Mouse (Mus musculus): ENCODE data around the gene Frmd4a. TPM values are rescaled to one million over a fixed set of nuclear protein-coding genes. Genes with fewer than 3 reads are reported as not detected.

The Frmd4a gene
- polyA plus RNA-seq, 1 experiment from 2014 or later, result 17.7 TPM

DNA sequence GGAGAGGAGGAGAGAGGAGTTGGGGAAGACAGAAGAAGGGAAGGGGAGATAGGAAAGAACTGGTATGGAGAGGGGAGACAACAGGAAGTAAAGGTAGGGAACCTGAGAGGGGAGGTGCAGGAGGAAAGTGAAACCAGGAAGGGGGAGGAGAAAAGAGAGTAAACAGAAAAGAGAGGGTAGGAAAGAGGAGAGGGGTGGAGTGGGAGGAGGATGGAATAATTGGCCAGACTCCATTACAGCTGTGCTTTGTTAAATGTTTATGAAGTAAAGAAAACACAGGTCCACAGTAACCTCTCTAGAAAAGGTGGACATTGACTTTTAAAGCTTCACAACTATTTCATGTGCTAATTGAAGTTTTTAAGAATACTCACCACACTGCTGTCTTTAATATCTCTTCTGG lies 139.0 kb downstream of the Frmd4a start:
- Histone ChIP-seq H3K27me3 (ENCODE audit: control insufficient read depth, insufficient read depth, low read length) (0 out of 2 replicates have a peak, but pooled peaks cover 6% of the 10 kb centered on the region), H3K4me2 (ENCODE audit: low read length) (no peak overlapping the region), H3K9me3 (ENCODE audit: control insufficient read depth, low read length) (no peaks in the 10 kb centered on the region), H3K36me3 (ENCODE audit: control insufficient read depth, insufficient read depth, low read length) (no peaks in the 10 kb centered on the region), H3K27ac (replicated peaks in 1 of 2; ENCODE audit: control insufficient read depth in 1 of 2, insufficient read depth in 1 of 2, low read depth in 2 of 2, low read length in 2 of 2) (no peak overlapping the region), H3K4me1 (ENCODE audit: control insufficient read depth in 2 of 2, insufficient read depth in 2 of 2, low read length in 2 of 2) (peaks cover 9 to 12% of the 10 kb centered on the region in 2 experiments; a peak in 3 of 4 replicates), H3K9ac (ENCODE audit: low read length) (no peak overlapping the region), H3K4me3 (ENCODE audit: control insufficient read depth in 1 of 2, insufficient read depth in 1 of 2, low read depth in 1 of 2, low read length in 2 of 2) (no peak overlapping the region)
- no peak for ATAC-seq (ENCODE audit: insufficient number of reproducible peaks, insufficient read depth, low FRiP score, low read depth)

DNA sequence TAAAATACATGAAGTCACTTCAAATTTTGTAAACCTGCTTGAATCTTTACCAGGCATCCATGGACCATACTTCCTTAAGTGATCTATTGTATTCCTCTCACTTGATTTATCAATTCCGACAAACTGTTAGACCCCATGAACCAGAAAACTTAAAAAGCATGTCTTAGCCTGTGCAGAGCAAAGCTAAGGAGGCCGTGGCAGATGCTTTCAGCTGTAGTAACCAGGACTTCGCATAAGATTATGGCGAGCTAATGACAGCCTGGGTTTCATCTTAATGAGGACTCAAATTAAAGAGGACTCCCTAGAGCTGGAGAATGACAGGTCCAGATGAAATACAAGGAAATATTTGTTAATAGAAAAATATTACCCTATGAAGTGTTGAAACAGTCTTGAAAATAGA lies 139.9 kb downstream of the Frmd4a start:
- H3K9me3 ChIP-seq (ENCODE audit: control insufficient read depth, low read length), result no peaks in the 10 kb centered on the region
- no peak overlapping the region for H3K4me2 ChIP-seq (ENCODE audit: low read length)
- 85% methylated on average over 4 of the region's 4 CpGs for WGBS
- H3K9ac ChIP-seq (ENCODE audit: low read length), result no peak overlapping the region
- 0 out of 2 replicates have a peak, but pooled peaks cover 6% of the 10 kb centered on the region for H3K27me3 ChIP-seq (ENCODE audit: control insufficient read depth, insufficient read depth, low read length)
- peaks cover 9 to 12% of the 10 kb centered on the region in 2 experiments; a peak in 3 of 4 replicates for H3K4me1 ChIP-seq (ENCODE audit: control insufficient read depth in 2 of 2, insufficient read depth in 2 of 2, low read length in 2 of 2)
- no peak overlapping the region for H3K27ac ChIP-seq (replicated peaks in 1 of 2; ENCODE audit: control insufficient read depth in 1 of 2, insufficient read depth in 1 of 2, low read depth in 2 of 2, low read length in 2 of 2)
- ATAC-seq (ENCODE audit: insufficient number of reproducible peaks, insufficient read depth, low FRiP score, low read depth), result no peak
- no peaks in the 10 kb centered on the region for H3K36me3 ChIP-seq (ENCODE audit: control insufficient read depth, insufficient read depth, low read length)
- H3K4me3 ChIP-seq (ENCODE audit: control insufficient read depth in 1 of 2, insufficient read depth in 1 of 2, low read depth in 1 of 2, low read length in 2 of 2), result no peak overlapping the region

DNA sequence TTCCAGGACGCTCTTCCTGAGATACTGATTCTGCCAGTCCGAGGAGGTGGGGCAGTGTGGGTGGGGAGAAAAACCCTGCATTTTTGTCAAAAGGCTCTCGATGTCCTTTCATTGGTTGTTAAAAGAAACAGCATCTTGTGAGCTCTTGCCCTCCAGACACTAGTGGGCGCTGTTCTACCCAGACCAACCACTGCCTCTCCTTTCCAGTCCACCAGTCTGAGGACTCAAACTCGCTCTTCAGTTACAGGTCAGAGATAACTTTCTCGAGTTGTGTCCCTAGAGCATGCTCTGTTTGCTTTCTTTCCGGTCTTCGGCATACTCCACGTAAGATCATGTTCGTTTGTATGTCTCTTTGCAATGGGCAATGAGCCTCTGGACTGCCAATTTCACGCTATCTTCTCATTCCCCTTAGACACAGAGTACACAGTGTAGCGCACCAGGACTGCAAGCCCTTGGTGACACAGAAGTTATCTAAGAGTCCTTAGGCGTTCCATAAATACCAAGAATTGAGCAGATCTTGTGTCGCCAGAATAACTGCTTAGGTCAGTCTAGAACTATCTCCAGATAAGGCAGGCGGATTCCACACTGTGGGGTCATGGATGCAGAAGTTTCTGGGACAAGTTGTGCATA lies 142.2 kb downstream of the Frmd4a start:
- ATAC-seq (ENCODE audit: insufficient number of reproducible peaks, insufficient read depth, low FRiP score, low read depth), result no peak
- H3K27ac ChIP-seq (replicated peaks in 1 of 2; ENCODE audit: control insufficient read depth in 1 of 2, insufficient read depth in 1 of 2, low read depth in 2 of 2, low read length in 2 of 2), result peak overlapping the region in 1 of 2 experiments; percentile 33; a peak in 1 of 4 replicates
- 54% methylated on average over 15 of the region's 15 CpGs for WGBS

DNA sequence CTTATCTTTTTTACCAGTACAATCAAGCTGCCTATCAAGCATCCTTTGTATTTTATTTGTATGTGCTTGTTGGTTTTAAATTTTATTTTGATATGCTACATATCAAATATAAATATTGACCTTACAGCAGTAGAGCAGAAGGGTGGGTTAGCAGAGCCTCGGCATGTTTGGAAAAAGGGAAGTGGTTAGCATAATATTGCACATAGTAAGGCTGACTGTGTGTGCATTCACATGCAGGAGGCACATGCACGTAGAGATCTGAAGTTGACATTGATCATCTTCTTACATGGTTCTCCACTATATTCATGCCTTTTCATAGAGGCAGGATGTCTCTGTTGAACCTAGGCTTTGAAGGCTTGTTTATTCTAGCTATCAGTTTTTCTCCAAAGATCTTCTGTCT lies 148.7 kb downstream of the Frmd4a start:
- no peak overlapping the region for H3K9ac ChIP-seq (ENCODE audit: low read length)
- H3K9me3 ChIP-seq (ENCODE audit: control insufficient read depth, low read length), result 0 out of 2 replicates have a peak, but pooled peaks cover 5% of the 10 kb centered on the region
- H3K27me3 ChIP-seq (ENCODE audit: control insufficient read depth, insufficient read depth, low read length), result no peaks in the 10 kb centered on the region
- peaks cover 0 to 5% of the 10 kb centered on the region in 2 experiments; a peak in 2 of 4 replicates for H3K4me1 ChIP-seq (ENCODE audit: control insufficient read depth in 2 of 2, insufficient read depth in 2 of 2, low read length in 2 of 2)
- H3K36me3 ChIP-seq (ENCODE audit: control insufficient read depth, insufficient read depth, low read length), result no peaks in the 10 kb centered on the region
- ATAC-seq (ENCODE audit: insufficient number of reproducible peaks, insufficient read depth, low FRiP score, low read depth), result no peak
- H3K4me3 ChIP-seq (ENCODE audit: control insufficient read depth in 1 of 2, insufficient read depth in 1 of 2, low read depth in 1 of 2, low read length in 2 of 2), result no peak overlapping the region
- 79% methylated on average over 2 of the region's 2 CpGs for WGBS
- no peak overlapping the region for H3K27ac ChIP-seq (replicated peaks in 1 of 2; ENCODE audit: control insufficient read depth in 1 of 2, insufficient read depth in 1 of 2, low read depth in 2 of 2, low read length in 2 of 2)
- no peak overlapping the region for H3K4me2 ChIP-seq (ENCODE audit: low read length)

More for the DNA sequence above, 142.2 kb downstream of the Frmd4a start:
- no peaks in the 10 kb centered on the region for H3K27me3 ChIP-seq (ENCODE audit: control insufficient read depth, insufficient read depth, low read length)
- H3K9me3 ChIP-seq (ENCODE audit: control insufficient read depth, low read length), result no peaks in the 10 kb centered on the region
- H3K36me3 ChIP-seq (ENCODE audit: control insufficient read depth, insufficient read depth, low read length), result no peaks in the 10 kb centered on the region
- peaks cover 2 to 8% of the 10 kb centered on the region in 2 experiments; a peak in 2 of 4 replicates for H3K4me1 ChIP-seq (ENCODE audit: control insufficient read depth in 2 of 2, insufficient read depth in 2 of 2, low read length in 2 of 2)
- no peak overlapping the region for H3K4me3 ChIP-seq (ENCODE audit: control insufficient read depth in 1 of 2, insufficient read depth in 1 of 2, low read depth in 1 of 2, low read length in 2 of 2)
- H3K9ac ChIP-seq (ENCODE audit: low read length), result no peak overlapping the region
- H3K4me2 ChIP-seq (ENCODE audit: low read length), result peak overlapping the region; percentile 29

DNA sequence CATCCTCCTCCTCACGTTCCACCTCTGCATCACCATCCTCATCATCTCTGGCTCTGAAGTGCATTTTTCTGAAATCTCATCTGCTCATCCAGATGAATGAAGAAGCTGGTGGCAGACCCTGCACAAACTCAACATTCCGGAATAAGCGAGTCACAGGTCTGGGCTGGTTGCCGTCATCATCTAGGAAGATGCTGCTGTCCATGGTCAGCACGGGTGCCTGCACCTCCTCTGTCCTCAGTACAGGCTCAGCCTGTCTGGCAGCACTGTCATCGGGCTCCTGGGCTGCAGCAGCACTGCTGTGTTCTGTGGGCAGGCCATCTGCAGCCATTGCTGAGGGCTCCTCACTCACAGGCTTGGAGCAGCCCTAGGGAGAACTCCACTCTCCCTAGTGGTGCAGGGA lies 149.6 kb downstream of the Frmd4a start:
- H3K4me3 ChIP-seq (ENCODE audit: control insufficient read depth in 1 of 2, insufficient read depth in 1 of 2, low read depth in 1 of 2, low read length in 2 of 2), result no peak overlapping the region
- H3K4me1 ChIP-seq (ENCODE audit: control insufficient read depth in 2 of 2, insufficient read depth in 2 of 2, low read length in 2 of 2), result peaks cover 0 to 5% of the 10 kb centered on the region in 2 experiments; a peak in 2 of 4 replicates
- H3K36me3 ChIP-seq (ENCODE audit: control insufficient read depth, insufficient read depth, low read length), result no peaks in the 10 kb centered on the region
- 76% methylated on average over 6 of the region's 6 CpGs for WGBS
- no peak overlapping the region for H3K9ac ChIP-seq (ENCODE audit: low read length)
- H3K9me3 ChIP-seq (ENCODE audit: control insufficient read depth, low read length), result 0 out of 2 replicates have a peak, but pooled peaks cover 5% of the 10 kb centered on the region
- no peaks in the 10 kb centered on the region for H3K27me3 ChIP-seq (ENCODE audit: control insufficient read depth, insufficient read depth, low read length)
- no peak overlapping the region for H3K4me2 ChIP-seq (ENCODE audit: low read length)
- no peak for ATAC-seq (ENCODE audit: insufficient number of reproducible peaks, insufficient read depth, low FRiP score, low read depth)
- H3K27ac ChIP-seq (replicated peaks in 1 of 2; ENCODE audit: control insufficient read depth in 1 of 2, insufficient read depth in 1 of 2, low read depth in 2 of 2, low read length in 2 of 2), result no peak overlapping the region

DNA sequence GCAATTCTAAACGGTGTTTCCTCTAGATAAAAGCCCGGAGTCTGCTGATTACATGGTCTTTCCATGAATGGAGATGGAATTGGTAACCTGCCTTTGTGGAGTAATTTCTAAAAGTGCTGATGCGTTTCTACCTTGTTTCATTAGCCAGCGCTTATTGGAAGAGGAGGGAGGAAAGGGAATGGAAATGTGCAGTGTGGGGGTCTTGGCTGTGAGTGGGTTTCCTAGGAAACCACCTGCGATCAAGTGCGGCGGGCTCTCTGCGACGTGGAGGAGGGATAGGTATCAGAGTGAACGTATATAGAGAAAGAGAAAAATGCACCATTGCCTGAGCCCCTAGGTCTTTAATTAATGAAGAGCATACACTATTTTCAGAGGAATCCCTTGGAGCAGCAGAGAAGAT lies 152.2 kb downstream of the Frmd4a start:
- no peak overlapping the region for H3K27ac ChIP-seq (replicated peaks in 1 of 2; ENCODE audit: control insufficient read depth in 1 of 2, insufficient read depth in 1 of 2, low read depth in 2 of 2, low read length in 2 of 2)
- no peaks in the 10 kb centered on the region for H3K27me3 ChIP-seq (ENCODE audit: control insufficient read depth, insufficient read depth, low read length)
- H3K4me1 ChIP-seq (ENCODE audit: control insufficient read depth in 2 of 2, insufficient read depth in 2 of 2, low read length in 2 of 2), result peaks cover 0 to 5% of the 10 kb centered on the region in 2 experiments; a peak in 2 of 4 replicates
- H3K4me3 ChIP-seq (ENCODE audit: control insufficient read depth in 1 of 2, insufficient read depth in 1 of 2, low read depth in 1 of 2, low read length in 2 of 2), result no peak overlapping the region
- no peaks in the 10 kb centered on the region for H3K36me3 ChIP-seq (ENCODE audit: control insufficient read depth, insufficient read depth, low read length)
- H3K4me2 ChIP-seq (ENCODE audit: low read length), result no peak overlapping the region
- WGBS, result 67% methylated on average over 10 of the region's 10 CpGs
- no peak overlapping the region for H3K9ac ChIP-seq (ENCODE audit: low read length)
- H3K9me3 ChIP-seq (ENCODE audit: control insufficient read depth, low read length), result 0 out of 2 replicates have a peak, but pooled peaks cover 5% of the 10 kb centered on the region
- no peak for ATAC-seq (ENCODE audit: insufficient number of reproducible peaks, insufficient read depth, low FRiP score, low read depth)

DNA sequence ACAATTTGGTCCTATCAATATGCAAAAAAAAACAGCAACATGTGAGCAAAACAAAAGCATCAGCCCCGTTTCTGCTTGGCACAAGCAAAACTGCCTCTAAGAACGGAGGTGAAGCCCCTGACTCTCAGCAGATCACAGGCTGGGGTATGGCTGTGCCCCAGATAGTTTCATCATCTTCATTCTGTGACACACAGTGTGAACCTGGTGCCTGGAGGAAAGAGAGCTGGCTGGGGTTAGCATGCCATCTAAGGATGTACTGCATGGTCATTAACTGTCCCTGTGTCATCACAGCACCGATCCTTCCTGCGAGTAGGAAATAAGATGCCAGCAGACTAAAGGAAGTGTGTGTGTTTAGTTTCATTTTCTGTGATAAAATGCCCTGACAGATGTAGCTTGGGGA lies 152.7 kb downstream of the Frmd4a start:
- WGBS, result 75% methylated on average over 4 of the region's 4 CpGs
- Histone ChIP-seq H3K4me3 (ENCODE audit: control insufficient read depth in 1 of 2, insufficient read depth in 1 of 2, low read depth in 1 of 2, low read length in 2 of 2) (no peak overlapping the region), H3K27ac (replicated peaks in 1 of 2; ENCODE audit: control insufficient read depth in 1 of 2, insufficient read depth in 1 of 2, low read depth in 2 of 2, low read length in 2 of 2) (no peak overlapping the region)

More for the DNA sequence above, 152.7 kb downstream of the Frmd4a start:
- no peak overlapping the region for H3K4me2 ChIP-seq (ENCODE audit: low read length)
- H3K4me1 ChIP-seq (ENCODE audit: control insufficient read depth in 2 of 2, insufficient read depth in 2 of 2, low read length in 2 of 2), result peaks cover 0 to 5% of the 10 kb centered on the region in 2 experiments; a peak in 2 of 4 replicates
- ATAC-seq (ENCODE audit: insufficient number of reproducible peaks, insufficient read depth, low FRiP score, low read depth), result no peak
- H3K27me3 ChIP-seq (ENCODE audit: control insufficient read depth, insufficient read depth, low read length), result no peaks in the 10 kb centered on the region
- H3K36me3 ChIP-seq (ENCODE audit: control insufficient read depth, insufficient read depth, low read length), result no peaks in the 10 kb centered on the region
- no peak overlapping the region for H3K9ac ChIP-seq (ENCODE audit: low read length)
- 0 out of 2 replicates have a peak, but pooled peaks cover 5% of the 10 kb centered on the region for H3K9me3 ChIP-seq (ENCODE audit: control insufficient read depth, low read length)
